Mouse (Mus musculus): ENCODE results near the gene Ghsr. TPM values are rescaled to one million over a fixed set of nuclear protein-coding genes. Genes with fewer than 3 reads are reported as not detected.

Ghsr gene
- polyA plus RNA-seq, 1 experiment from 2014 or later: not detected

DNA sequence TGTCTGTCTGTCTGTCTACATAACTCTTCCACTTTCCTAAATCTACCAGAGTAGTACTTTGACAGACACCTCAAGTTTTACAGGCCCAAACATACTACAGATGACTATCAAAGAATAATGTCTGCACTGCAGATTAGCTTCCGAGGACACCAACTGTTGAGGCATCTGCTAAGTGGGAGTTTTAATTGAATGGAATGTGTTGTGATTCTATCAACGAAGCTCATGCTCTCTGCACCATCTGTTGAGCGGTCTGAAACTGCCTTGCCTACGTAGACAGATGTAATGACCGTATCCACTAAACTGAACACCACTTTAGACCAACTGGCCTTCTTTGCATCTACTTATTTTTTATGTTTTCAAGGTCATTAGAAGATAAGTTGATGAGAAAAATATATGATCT, 22.7 kb upstream of the Ghsr start:
- no peak overlapping the region for H3K4me2 ChIP-seq (ENCODE audit: low read depth, low read length)
- H3K27ac ChIP-seq (ENCODE audit: low read length): no peak overlapping the region
- 76% methylated on average over 5 of the region's 5 CpGs for WGBS
- no peaks in the 10 kb centered on the region for H3K36me3 ChIP-seq (ENCODE audit: control insufficient read depth, insufficient read depth, low read length)
- no peaks in the 10 kb centered on the region for H3K9me3 ChIP-seq (ENCODE audit: control insufficient read depth, low read length)
- H3K4me1 ChIP-seq (replicated peaks; ENCODE audit: control insufficient read depth, insufficient read depth, low read length): peaks cover 3% of the 10 kb centered on the region; the same call in 1 of the 2 replicates
- H3K9ac ChIP-seq (ENCODE audit: low read length): no peak overlapping the region
- H3K27me3 ChIP-seq (ENCODE audit: control insufficient read depth, insufficient read depth, low read depth, low read length): no peaks in the 10 kb centered on the region
- ATAC-seq (ENCODE audit: low read depth): no peak
- H3K4me3 ChIP-seq (ENCODE audit: low read length): no peak overlapping the region

GRCm38 (mm10) chr3:27351105-27351504, 20.0 kb upstream of the Ghsr start:
- H3K9me3 ChIP-seq (ENCODE audit: control insufficient read depth, low read length): no peaks in the 10 kb centered on the region
- H3K9ac ChIP-seq (ENCODE audit: low read length): no peak overlapping the region
- peaks cover 3% of the 10 kb centered on the region; the same call in 1 of the 2 replicates for H3K4me1 ChIP-seq (replicated peaks; ENCODE audit: control insufficient read depth, insufficient read depth, low read length)
- no peaks in the 10 kb centered on the region for H3K27me3 ChIP-seq (ENCODE audit: control insufficient read depth, insufficient read depth, low read depth, low read length)
- H3K4me2 ChIP-seq (ENCODE audit: low read depth, low read length): no peak overlapping the region
- no peaks in the 10 kb centered on the region for H3K36me3 ChIP-seq (ENCODE audit: control insufficient read depth, insufficient read depth, low read length)
- H3K4me3 ChIP-seq (ENCODE audit: low read length): no peak overlapping the region
- WGBS: 37% methylated on average over 9 of the region's 9 CpGs
- peak; percentile 93 for ATAC-seq (ENCODE audit: low read depth)
- no peak overlapping the region; the same call in 1 of the 2 replicates for H3K27ac ChIP-seq (ENCODE audit: low read length)

DNA sequence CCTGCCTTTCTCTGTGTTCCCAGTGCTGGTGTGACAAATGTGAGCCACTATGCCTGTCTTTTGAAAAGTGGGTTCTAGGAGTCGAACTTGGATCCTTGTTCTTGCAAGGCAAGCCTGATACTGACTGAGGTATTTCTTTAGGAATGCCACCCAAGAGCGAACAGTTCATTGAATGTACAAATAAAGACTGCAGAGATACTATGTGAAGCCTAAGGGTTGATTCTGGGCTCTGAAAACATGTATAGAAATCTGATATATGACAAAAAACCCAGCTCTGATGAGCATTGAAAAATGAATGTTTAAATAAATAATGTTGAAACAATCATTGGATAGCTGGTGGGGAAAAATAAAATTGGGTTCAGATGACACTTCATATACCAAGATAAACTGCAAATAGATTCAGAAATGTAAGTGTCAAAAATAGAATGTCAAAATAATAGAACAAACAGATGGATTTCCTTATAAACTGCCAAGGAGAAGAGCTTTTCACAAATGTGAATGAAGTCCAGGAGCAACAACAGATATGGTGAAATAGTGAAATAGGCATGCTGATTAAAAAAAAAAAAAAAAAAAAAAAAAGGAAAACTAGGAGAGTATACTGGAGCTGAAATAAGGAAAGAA, 11.9 kb upstream of the Ghsr start:
- 57% methylated on average over 2 of the region's 2 CpGs for WGBS
- Histone ChIP-seq H3K9ac (ENCODE audit: low read length) (no peak overlapping the region), H3K27me3 (ENCODE audit: control insufficient read depth, insufficient read depth, low read depth, low read length) (no peaks in the 10 kb centered on the region), H3K4me2 (ENCODE audit: low read depth, low read length) (no peak overlapping the region), H3K9me3 (ENCODE audit: control insufficient read depth, low read length) (no peaks in the 10 kb centered on the region), H3K4me1 (replicated peaks; ENCODE audit: control insufficient read depth, insufficient read depth, low read length) (no peaks in the 10 kb centered on the region), H3K36me3 (ENCODE audit: control insufficient read depth, insufficient read depth, low read length) (no peaks in the 10 kb centered on the region), H3K27ac (ENCODE audit: low read length) (peak overlapping the region; percentile 55), H3K4me3 (ENCODE audit: low read length) (no peak overlapping the region)
- ATAC-seq (ENCODE audit: low read depth): peak; percentile 81

GRCm38 (mm10) chr3:27370125-27370524, 1.0 kb upstream of the Ghsr start:
- H3K27me3 ChIP-seq (ENCODE audit: control insufficient read depth, insufficient read depth, low read depth, low read length): peaks cover 43% of the 10 kb centered on the region

GRCm38 (mm10) chr3:27370582-27371275, 422 bp upstream of the Ghsr start:
- ATAC-seq (ENCODE audit: low read depth): no peak
- H3K27me3 ChIP-seq (ENCODE audit: control insufficient read depth, insufficient read depth, low read depth, low read length): peaks cover 43% of the 10 kb centered on the region
- H3K9me3 ChIP-seq (ENCODE audit: control insufficient read depth, low read length): no peaks in the 10 kb centered on the region
- no peak overlapping the region for H3K4me2 ChIP-seq (ENCODE audit: low read depth, low read length)
- no peaks in the 10 kb centered on the region for H3K4me1 ChIP-seq (replicated peaks; ENCODE audit: control insufficient read depth, insufficient read depth, low read length)
- no peak overlapping the region for H3K9ac ChIP-seq (ENCODE audit: low read length)
- H3K36me3 ChIP-seq (ENCODE audit: control insufficient read depth, insufficient read depth, low read length): no peaks in the 10 kb centered on the region
- no peak overlapping the region for H3K4me3 ChIP-seq (ENCODE audit: low read length)
- no peak overlapping the region for H3K27ac ChIP-seq (ENCODE audit: low read length)
- 5% methylated on average over 20 of the region's 20 CpGs for WGBS

More at GRCm38 (mm10) chr3:27370125-27370524, 1.0 kb upstream of the Ghsr start:
- 5% methylated on average over 10 of the region's 10 CpGs for WGBS
- no peak overlapping the region for H3K9ac ChIP-seq (ENCODE audit: low read length)
- no peaks in the 10 kb centered on the region for H3K4me1 ChIP-seq (replicated peaks; ENCODE audit: control insufficient read depth, insufficient read depth, low read length)
- H3K4me2 ChIP-seq (ENCODE audit: low read depth, low read length): no peak overlapping the region
- no peak for ATAC-seq (ENCODE audit: low read depth)
- H3K27ac ChIP-seq (ENCODE audit: low read length): no peak overlapping the region
- no peaks in the 10 kb centered on the region for H3K9me3 ChIP-seq (ENCODE audit: control insufficient read depth, low read length)
- H3K4me3 ChIP-seq (ENCODE audit: low read length): no peak overlapping the region
- no peaks in the 10 kb centered on the region for H3K36me3 ChIP-seq (ENCODE audit: control insufficient read depth, insufficient read depth, low read length)

GRCm38 (mm10) chr3:27371725-27372650, 837 bp downstream of the Ghsr start:
- H3K4me1 ChIP-seq (replicated peaks; ENCODE audit: control insufficient read depth, insufficient read depth, low read length): no peaks in the 10 kb centered on the region
- H3K9ac ChIP-seq (ENCODE audit: low read length): no peak overlapping the region
- peak overlapping the region; percentile 2 for H3K4me2 ChIP-seq (ENCODE audit: low read depth, low read length)
- no peak for ATAC-seq (ENCODE audit: low read depth)
- no peaks in the 10 kb centered on the region for H3K9me3 ChIP-seq (ENCODE audit: control insufficient read depth, low read length)
- no peaks in the 10 kb centered on the region for H3K36me3 ChIP-seq (ENCODE audit: control insufficient read depth, insufficient read depth, low read length)
- H3K27ac ChIP-seq (ENCODE audit: low read length): no peak overlapping the region
- peaks cover 43% of the 10 kb centered on the region for H3K27me3 ChIP-seq (ENCODE audit: control insufficient read depth, insufficient read depth, low read depth, low read length)
- WGBS: 2% methylated on average over 76 of the region's 77 CpGs
- H3K4me3 ChIP-seq (ENCODE audit: low read length): no peak overlapping the region

GRCm38 (mm10) chr3:27374396-27374795, 3.2 kb downstream of the Ghsr start:
- peaks cover 42% of the 10 kb centered on the region for H3K27me3 ChIP-seq (ENCODE audit: control insufficient read depth, insufficient read depth, low read depth, low read length)
- H3K9ac ChIP-seq (ENCODE audit: low read length): no peak overlapping the region
- H3K9me3 ChIP-seq (ENCODE audit: control insufficient read depth, low read length): no peaks in the 10 kb centered on the region
- H3K4me2 ChIP-seq (ENCODE audit: low read depth, low read length): no peak overlapping the region
- H3K36me3 ChIP-seq (ENCODE audit: control insufficient read depth, insufficient read depth, low read length): no peaks in the 10 kb centered on the region
- H3K27ac ChIP-seq (ENCODE audit: low read length): no peak overlapping the region
- no peak for ATAC-seq (ENCODE audit: low read depth)
- H3K4me1 ChIP-seq (replicated peaks; ENCODE audit: control insufficient read depth, insufficient read depth, low read length): 0 out of 2 replicates have a peak, but pooled peaks cover 2% of the 10 kb centered on the region
- 38% methylated on average over 9 of the region's 9 CpGs for WGBS
- H3K4me3 ChIP-seq (ENCODE audit: low read length): no peak overlapping the region

GRCm38 (mm10) chr3:27377935-27378334, 6.8 kb downstream of the Ghsr start:
- 32% methylated on average over 4 of the region's 4 CpGs for WGBS
- Histone ChIP-seq H3K4me3 (ENCODE audit: low read length) (no peak overlapping the region), H3K9ac (ENCODE audit: low read length) (no peak overlapping the region), H3K4me2 (ENCODE audit: low read depth, low read length) (no peak overlapping the region), H3K27ac (ENCODE audit: low read length) (no peak overlapping the region), H3K27me3 (ENCODE audit: control insufficient read depth, insufficient read depth, low read depth, low read length) (peaks cover 14% of the 10 kb centered on the region), H3K9me3 (ENCODE audit: control insufficient read depth, low read length) (no peaks in the 10 kb centered on the region), H3K4me1 (replicated peaks; ENCODE audit: control insufficient read depth, insufficient read depth, low read length) (0 out of 2 replicates have a peak, but pooled peaks cover 2% of the 10 kb centered on the region), H3K36me3 (ENCODE audit: control insufficient read depth, insufficient read depth, low read length) (no peaks in the 10 kb centered on the region)
- peak; percentile 79 for ATAC-seq (ENCODE audit: low read depth)

GRCm38 (mm10) chr3:27384836-27385235, 13.7 kb downstream of the Ghsr start:
- ATAC-seq (ENCODE audit: low read depth): no peak
- Histone ChIP-seq H3K9ac (ENCODE audit: low read length) (no peak overlapping the region), H3K27ac (ENCODE audit: low read length) (no peak overlapping the region), H3K4me1 (replicated peaks; ENCODE audit: control insufficient read depth, insufficient read depth, low read length) (no peaks in the 10 kb centered on the region), H3K4me2 (ENCODE audit: low read depth, low read length) (no peak overlapping the region), H3K27me3 (ENCODE audit: control insufficient read depth, insufficient read depth, low read depth, low read length) (no peaks in the 10 kb centered on the region), H3K4me3 (ENCODE audit: low read length) (no peak overlapping the region), H3K9me3 (ENCODE audit: control insufficient read depth, low read length) (no peaks in the 10 kb centered on the region), H3K36me3 (ENCODE audit: control insufficient read depth, insufficient read depth, low read length) (no peaks in the 10 kb centered on the region)
- WGBS: 57% methylated on average over 3 of the region's 3 CpGs

All from lung, embryonic 16.5 days (tissue).